In the genomic region with DNA sequence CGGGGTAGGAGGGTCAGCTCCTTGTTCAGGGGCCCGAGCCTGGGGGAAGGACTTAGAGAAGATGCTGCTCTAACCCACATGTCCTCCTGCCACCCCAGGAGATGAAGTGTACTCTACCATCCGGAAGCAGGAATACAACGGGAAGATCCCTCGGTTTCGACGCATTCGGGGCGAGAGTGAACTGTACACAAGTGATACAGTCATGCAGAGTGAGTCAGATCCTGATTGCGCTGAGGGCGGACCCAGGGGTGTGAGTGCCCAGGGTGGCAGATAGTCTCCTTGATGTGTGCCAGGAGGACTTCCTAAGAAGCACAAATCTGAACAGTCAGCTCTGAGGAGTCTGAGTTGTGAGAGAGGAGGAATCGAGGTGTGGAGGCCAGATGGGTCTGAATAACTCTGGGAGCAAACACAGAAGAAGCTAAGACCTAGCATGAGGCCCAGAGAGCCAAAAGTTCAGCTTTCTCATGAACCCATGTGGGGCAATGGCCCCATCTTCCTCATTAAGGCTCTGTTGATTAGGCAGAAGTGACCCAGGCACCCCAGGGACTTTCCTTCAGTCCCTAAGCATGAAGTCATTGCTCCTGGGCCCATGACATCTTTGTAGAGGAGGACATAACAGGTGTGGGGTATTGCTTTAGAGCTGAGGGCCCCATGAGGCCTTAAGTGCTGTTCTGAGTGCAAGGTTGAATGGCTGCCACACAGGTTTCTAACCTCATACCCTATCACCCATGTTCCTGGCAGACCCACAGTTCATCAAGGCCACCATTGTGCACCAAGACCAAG, we compare ENCODE assay signal across 18 mouse cellular contexts. TPM values are rescaled to one million over a fixed set of nuclear protein-coding genes. Genes with fewer than 3 reads are reported as not detected.
DNase-seq lines count a peak whose midpoint lies in the region; ATAC-seq and TF ChIP-seq lines count a peak whose summit lies in the region.
"Had no signal": no experiment of that assay in that cellular context is flagged by ENCODE, and none has a peak within 500 bp of the region (broad histone marks: within the 10 kb centered on the region; RNA-seq: fewer than 3 reads in every experiment).

No protein-coding gene starts in this region.

- H3K4me2 ChIP-seq in forebrain, embryonic 13.5 days = no peak overlapping the region
- H3K4me2 ChIP-seq: embryonic facial prominence, embryonic 15.5 days; hindbrain, embryonic 15.5 days; midbrain, embryonic 15.5 days; neural tube, embryonic 12.5 days had no signal

- no peak overlapping the region for H3K4me3 ChIP-seq in left cerebral cortex, adult 2 months
- no peak overlapping the region for H3K4me3 ChIP-seq in forebrain, embryonic 13.5 days
- H3K4me3 ChIP-seq: embryonic facial prominence, embryonic 15.5 days; hindbrain, embryonic 15.5 days; limb, embryonic 10.5 days; midbrain, embryonic 15.5 days; neural tube, embryonic 12.5 days had no signal

- intact Hi-C loops in left cerebral cortex, adult 2 months (cut with DNase I) = no loop called here

- H3K36me3 ChIP-seq in forebrain, embryonic 13.5 days (ENCODE audit: poor library complexity, severe bottlenecking) = peaks cover 47% of the 10 kb centered on the region
- H3K36me3 ChIP-seq: embryonic facial prominence, embryonic 15.5 days; G1E; limb, embryonic 10.5 days had no signal

- H3K27me3 ChIP-seq in forebrain, embryonic 13.5 days = no peaks in the 10 kb centered on the region
- H3K27me3 ChIP-seq: hindbrain, embryonic 15.5 days; midbrain, embryonic 15.5 days; neural tube, embryonic 12.5 days had no signal

- no peak for TF ChIP-seq CTCF in left cerebral cortex, adult 2 months (IDR thresholded peaks at IDR 0.05)

- H3K27ac ChIP-seq in left cerebral cortex, adult 2 months = peak overlapping the region; percentile 81
- no peak overlapping the region for H3K27ac ChIP-seq in forebrain, embryonic 13.5 days
- H3K27ac ChIP-seq: embryonic facial prominence, embryonic 15.5 days; hindbrain, embryonic 15.5 days; limb, embryonic 10.5 days; liver, embryonic 14.5 days; macrophage; midbrain, embryonic 15.5 days; neural tube, embryonic 12.5 days had no signal

- H3K4me1 ChIP-seq in forebrain, embryonic 13.5 days = peaks cover 14% of the 10 kb centered on the region

- 92% methylated on average over 12 of the region's 12 CpGs for WGBS in forebrain, embryonic 13.5 days

- H3K9me3 ChIP-seq in forebrain, embryonic 13.5 days (replicated peaks) = no peaks in the 10 kb centered on the region
- H3K9me3 ChIP-seq: embryonic facial prominence, embryonic 15.5 days; G1E; hindbrain, embryonic 15.5 days; limb, embryonic 10.5 days; midbrain, embryonic 15.5 days; neural tube, embryonic 12.5 days had no signal

- ATAC-seq in forebrain, embryonic 13.5 days = no peak
- ATAC-seq: forebrain, embryonic 16.5 days; midbrain, embryonic 15.5 days had no signal

- DNase-seq in left cerebral cortex, adult 2 months (ENCODE audit: extremely low spot score in 1 of 2, low spot score in 2 of 2) = peak in 1 of 2 experiments; percentile 42
- no peak for DNase-seq in left cerebral cortex, adult 9 months (ENCODE audit: low spot score in 2 of 2)
- peak; percentile 69 for DNase-seq in 3134 (ENCODE audit: extremely low read depth, insufficient read length, low spot score)
- peak; percentile 45 for DNase-seq in 3T3-L1 (ENCODE audit: low read depth, low spot score)
- DNase-seq in brain, adult 2 months (ENCODE audit: low read depth, low spot score) = peak; percentile 75
- no peak for DNase-seq in retina, embryonic 14.5 days (ENCODE audit: low spot score)
- DNase-seq: cerebellum, postnatal 14 days; kidney, adult 8-10 months had no signal

- H3K9ac ChIP-seq in forebrain, embryonic 13.5 days = no peak overlapping the region
- H3K9ac ChIP-seq: embryonic facial prominence, embryonic 15.5 days; hindbrain, embryonic 15.5 days; liver, embryonic 14.5 days; midbrain, embryonic 15.5 days; neural tube, embryonic 12.5 days had no signal

RNA-seq across cellular contexts. Expression of a gene that starts 15.2 kb away (rescaled TPM):
- total RNA-seq in left cerebral cortex, adult 2 months (2021) = 100 to 1,000 TPM; 151 to 160 TPM
- 1.1 and 2.2 TPM in 2 replicates for polyA plus RNA-seq in forebrain, embryonic 13.5 days (2015; fragmentation: Nextera tagmentation; extraction: Ambion mirVana)
- total RNA-seq: G1E had no signal

RNA-seq across cellular contexts. Expression of a gene that starts 44.4 kb away (rescaled TPM):
- total RNA-seq in left cerebral cortex, adult 2 months (2021) = 100 to 1,000 TPM; 101 to 109 TPM
- 164 and 165 TPM in 2 replicates for polyA plus RNA-seq in forebrain, embryonic 13.5 days (2015; fragmentation: Nextera tagmentation; extraction: Ambion mirVana)

RNA-seq across cellular contexts. Expression of a gene that starts 51.1 kb away (rescaled TPM):
- total RNA-seq in left cerebral cortex, adult 2 months (2021) = 1 to 10 TPM; 3.8 to 4.7 TPM
- polyA plus RNA-seq in forebrain, embryonic 13.5 days (2015; fragmentation: Nextera tagmentation; extraction: Ambion mirVana) = 0.23 and 0.65 TPM in 2 replicates
- polyA plus RNA-seq: macrophage; neural tube, embryonic 12.5 days had no signal

Comparison
In these comparisons a context has a peak if more than half of its experiments do, and no peak if none do; other contexts are left out.
1. DNase-seq: peak in 3134 (single experiment), 3T3-L1 (single experiment) and brain, adult 2 months (single experiment); none in left cerebral cortex, adult 9 months (0 of 2) and retina, embryonic 14.5 days (single experiment).